Mouse (Mus musculus) heart, adult 2 months (tissue): ENCODE measurements around the gene Gm37419. TPM values are rescaled to one million over a fixed set of nuclear protein-coding genes. Genes with fewer than 3 reads are reported as not detected.

Experiments used
- DNase-seq, 2 experiments: peaks; one replicate each; pipeline ENCODE4 v3.0.0; 2021
- H3K27ac ChIP-seq: fragments of 200-600 bp; 2 replicates; pipeline ENCODE4 v1.8.1; 2022
- H3K27me3 ChIP-seq: fragments of 200-500 bp; 2 replicates; pipeline ENCODE4 v1.6.1; 2012; ENCODE audit warnings: mild to moderate bottlenecking, low read length, inconsistent platforms, mixed read lengths; ENCODE audit not compliant: control insufficient read depth, insufficient read depth
- H3K36me3 ChIP-seq: fragments of 200-500 bp; 2 replicates; pipeline ENCODE4 v1.6.1; 2012; ENCODE audit warnings: low read length, inconsistent platforms; ENCODE audit not compliant: control insufficient read depth, insufficient read depth
- H3K4me1 ChIP-seq: fragments of 200-500 bp; 2 replicates; pipeline ENCODE4 v1.6.1; 2011; ENCODE audit warnings: low read length; ENCODE audit not compliant: control insufficient read depth, insufficient read depth
- H3K4me3 ChIP-seq: fragments of 200-600 bp; 2 replicates; pipeline ENCODE4 v1.8.1; 2022
- H3K79me2 ChIP-seq: fragments of 200-500 bp; replicated peaks from 2 replicates; pipeline ENCODE4 v1.6.1; 2012; ENCODE audit warnings: mild to moderate bottlenecking, inconsistent platforms, low read length, moderate library complexity, mixed read lengths; ENCODE audit not compliant: control insufficient read depth, insufficient read depth
- H3K9ac ChIP-seq: fragments of 200-500 bp; 2 replicates; pipeline ENCODE4 v1.6.1; 2012; ENCODE audit warnings: low read depth, mild to moderate bottlenecking, control low read depth, inconsistent platforms, low read length, mixed read lengths
- CTCF ChIP-seq: fragments of 200-600 bp; IDR thresholded peaks from 2 replicates; pipeline ENCODE4 v1.8.1; 2022; ENCODE audit warnings: antibody characterized with exemption, mild to moderate bottlenecking, moderate library complexity
- EP300 ChIP-seq: fragments of 200-500 bp; IDR thresholded peaks from 2 replicates; pipeline ENCODE4 v1.6.1; 2011; ENCODE audit warnings: low read depth, low read length, control low read depth; ENCODE audit not compliant: insufficient read depth
- POLR2A ChIP-seq: fragments of 200-500 bp; IDR thresholded peaks from 2 replicates; pipeline ENCODE4 v1.6.1; 2011; ENCODE audit warnings: mild to moderate bottlenecking, low read depth, low read length, control low read depth; ENCODE audit not compliant: insufficient read depth
- WGBS: fragments of 180-500 bp; shearing (Covaris S2); methylation state at CpG from one replicate; pipeline ENCODE4 v1.1.7; 2018; 5-methylcytosine and 5-hydroxymethylcytosine counted together
- intact Hi-C: fragments of 180-260 bp; cut with DNase I; formaldehyde crosslinking; loops from one replicate; pipeline ENCODE4 v1.15.1; 2025
- polyA plus RNA-seq: library from polyadenylated mRNA; depleted of rRNA; stranded (reverse); fragments of >200 nt; gene quantifications from 2 replicates; pipeline ENCODE4 v1.2.3, GENCODE M21; 2012
- total RNA-seq, 2 experiments: library from RNA; stranded (reverse); gene quantifications; 2 replicates each; pipeline ENCODE4 v1.2.3; 2021

The Gm37419 gene
- total and polyA plus RNA-seq, 3 experiments: not detected

DNA sequence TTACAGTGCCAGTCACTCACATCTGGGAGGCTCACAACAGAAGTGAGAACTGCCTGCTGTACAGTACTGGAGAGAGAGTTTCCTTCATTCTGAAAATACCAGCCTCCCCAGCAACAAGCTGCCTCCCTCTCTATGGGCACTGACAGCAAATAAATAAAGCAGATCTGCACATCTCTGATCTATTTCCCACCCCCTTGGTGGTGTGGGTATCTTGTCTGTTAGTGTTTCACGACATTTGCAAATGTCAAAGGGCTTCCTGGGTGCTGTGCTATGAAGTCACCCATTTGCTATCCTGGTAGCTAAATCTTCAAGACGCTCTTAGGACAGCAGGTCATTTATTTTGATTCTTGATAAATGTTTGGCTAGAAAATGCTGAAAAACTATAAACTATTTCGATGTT, 8.9 kb downstream of the Gm37419 start:
- no peak overlapping the region for H3K9ac ChIP-seq
- no peaks in the 10 kb centered on the region; the same call in 1 of the 2 replicates for H3K36me3 ChIP-seq
- intact Hi-C loops: no loop called here
- H3K4me3 ChIP-seq: no peak overlapping the region
- 77% methylated on average over 3 of the region's 3 CpGs for WGBS
- no peaks in the 10 kb centered on the region for H3K79me2 ChIP-seq
- peaks cover 4% of the 10 kb centered on the region for H3K4me1 ChIP-seq
- H3K27me3 ChIP-seq: no peaks in the 10 kb centered on the region
- DNase-seq: no peak
- H3K27ac ChIP-seq: no peak overlapping the region
- TF ChIP-seq CTCF: no peak
- no peak for TF ChIP-seq EP300
- TF ChIP-seq POLR2A: no peak

DNA sequence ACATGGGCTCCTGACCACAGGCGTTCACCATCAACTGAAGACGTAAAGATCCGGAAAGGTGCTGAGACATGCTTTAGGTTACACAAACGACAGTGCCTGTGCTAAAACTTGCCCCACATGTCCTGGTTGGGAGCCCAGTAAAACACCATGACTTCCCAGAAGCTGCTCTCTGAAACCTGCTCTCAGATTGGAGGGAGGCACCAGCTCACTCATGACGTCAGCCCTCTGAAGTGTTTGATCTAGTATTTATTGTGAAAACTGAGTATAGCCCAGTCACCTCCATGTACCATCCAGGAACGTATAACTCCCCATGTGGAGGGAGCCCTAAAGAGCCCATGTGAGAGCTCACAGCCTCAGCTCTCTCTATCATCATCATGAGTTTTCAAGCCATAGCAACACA, 9.6 kb downstream of the Gm37419 start:
- DNase-seq: no peak
- no peaks in the 10 kb centered on the region; the same call in 1 of the 2 replicates for H3K36me3 ChIP-seq
- H3K27ac ChIP-seq: no peak overlapping the region
- WGBS: 87% methylated on average over 6 of the region's 6 CpGs
- TF ChIP-seq POLR2A (no peak), CTCF (no peak), EP300 (no peak)
- no peaks in the 10 kb centered on the region for H3K27me3 ChIP-seq
- H3K4me3 ChIP-seq: no peak overlapping the region
- no peak overlapping the region for H3K9ac ChIP-seq
- H3K4me1 ChIP-seq: peaks cover 4% of the 10 kb centered on the region
- no peaks in the 10 kb centered on the region for H3K79me2 ChIP-seq
- intact Hi-C loops: no loop called here

DNA sequence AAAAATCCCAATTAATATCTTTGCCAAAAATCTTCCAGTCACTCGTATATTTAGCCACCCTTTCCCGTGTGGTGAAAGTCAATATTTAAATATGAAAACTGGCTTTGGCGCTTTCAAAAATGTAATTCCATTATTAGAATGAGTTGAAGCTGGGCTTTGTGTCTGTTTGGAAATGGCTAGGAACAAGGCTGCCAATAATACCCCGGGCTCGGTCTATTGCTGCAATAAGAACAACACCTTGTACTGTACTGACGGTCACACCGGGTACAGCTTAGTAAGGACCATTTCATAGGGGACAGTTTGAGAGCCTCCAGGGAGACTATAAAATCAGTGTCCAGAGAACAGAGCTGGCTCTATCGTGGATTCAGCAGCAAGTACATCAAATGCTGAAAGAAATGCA, 17.6 kb downstream of the Gm37419 start:
- TF ChIP-seq POLR2A (no peak), EP300 (no peak), CTCF (no peak)
- no peak for DNase-seq
- Histone ChIP-seq H3K4me3 (no peak overlapping the region), H3K27ac (no peak overlapping the region), H3K27me3 (no peaks in the 10 kb centered on the region), H3K79me2 (no peaks in the 10 kb centered on the region), H3K36me3 (no peaks in the 10 kb centered on the region), H3K4me1 (no peaks in the 10 kb centered on the region), H3K9ac (no peak overlapping the region)
- 79% methylated on average over 8 of the region's 8 CpGs for WGBS
- intact Hi-C loops: no loop called here

DNA sequence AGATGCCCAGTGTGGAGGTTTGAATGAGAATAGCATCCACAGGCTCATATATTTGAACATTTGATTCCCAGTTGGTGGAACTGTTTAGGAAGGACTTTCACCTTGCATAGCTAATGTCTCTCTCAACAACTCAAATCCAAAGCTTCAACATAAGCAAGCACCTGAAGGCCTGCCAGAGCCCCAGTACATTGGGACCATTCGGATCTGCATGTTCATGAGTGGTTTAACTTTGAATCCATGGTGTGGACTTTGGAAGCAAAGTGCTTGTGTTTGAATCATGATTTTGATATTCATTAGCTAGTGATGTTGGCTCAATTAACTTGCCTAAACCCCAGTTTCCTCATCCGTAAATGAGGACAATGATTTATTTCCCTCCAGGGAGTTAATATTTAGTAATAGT, 21.6 kb downstream of the Gm37419 start:
- intact Hi-C loops: no loop called here
- no peaks in the 10 kb centered on the region for H3K27me3 ChIP-seq
- no peak overlapping the region for H3K4me3 ChIP-seq
- no peaks in the 10 kb centered on the region for H3K36me3 ChIP-seq
- H3K27ac ChIP-seq: no peak overlapping the region
- H3K79me2 ChIP-seq: no peaks in the 10 kb centered on the region
- no peak for TF ChIP-seq POLR2A
- no peak for TF ChIP-seq CTCF
- no peak for TF ChIP-seq EP300
- H3K4me1 ChIP-seq: no peaks in the 10 kb centered on the region
- 93% methylated on average over 2 of the region's 2 CpGs for WGBS
- no peak overlapping the region for H3K9ac ChIP-seq
- DNase-seq: no peak

DNA sequence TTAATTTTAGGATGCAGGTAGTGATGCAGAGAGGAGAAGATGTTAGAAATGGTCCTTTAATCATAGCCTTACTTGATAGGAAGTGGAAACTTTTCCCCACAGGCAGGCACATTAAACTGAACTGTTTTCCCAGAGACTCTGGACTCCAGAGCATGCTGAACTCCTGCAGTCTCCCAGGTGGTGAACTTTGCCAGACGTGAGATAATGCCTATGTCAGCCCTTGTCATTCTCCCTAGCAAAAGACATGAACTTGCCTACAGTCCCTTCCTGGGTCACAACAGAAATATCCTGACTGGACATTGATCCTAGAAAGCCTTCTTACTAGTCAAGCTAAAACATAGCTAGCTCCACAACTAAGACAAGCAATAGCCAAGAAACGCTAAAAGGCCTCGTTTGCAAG, 23.0 kb downstream of the Gm37419 start:
- intact Hi-C loops: no loop called here
- Histone ChIP-seq H3K27ac (no peak overlapping the region), H3K27me3 (no peaks in the 10 kb centered on the region), H3K4me1 (no peaks in the 10 kb centered on the region), H3K9ac (no peak overlapping the region), H3K4me3 (no peak overlapping the region), H3K36me3 (no peaks in the 10 kb centered on the region), H3K79me2 (no peaks in the 10 kb centered on the region)
- TF ChIP-seq CTCF: no peak
- no peak for TF ChIP-seq POLR2A
- no peak for TF ChIP-seq EP300
- WGBS: 76% methylated on average over 3 of the region's 3 CpGs
- DNase-seq: no peak

DNA sequence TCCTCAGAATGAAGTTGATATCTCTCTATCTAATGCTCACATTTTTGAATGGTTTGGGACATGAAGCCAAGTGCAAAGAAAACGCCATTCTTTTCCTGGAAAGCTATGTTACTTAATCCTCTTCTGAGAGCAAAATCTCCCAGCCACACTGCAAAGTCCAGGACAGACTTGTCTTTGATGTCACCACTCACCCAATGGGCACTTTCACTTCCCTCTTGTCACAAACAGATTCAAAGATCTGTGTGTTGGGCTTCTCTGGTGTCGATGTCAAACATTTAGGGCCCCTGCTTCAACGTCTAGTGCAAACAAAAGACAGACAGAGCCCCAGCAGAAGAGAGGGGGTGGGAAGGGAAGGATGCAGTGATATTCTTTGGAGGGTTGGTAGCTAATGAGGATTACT, 23.8 kb downstream of the Gm37419 start:
- 44% methylated on average over 3 of the region's 3 CpGs for WGBS

More for the DNA sequence above, 23.8 kb downstream of the Gm37419 start:
- no peak overlapping the region for H3K27ac ChIP-seq
- H3K36me3 ChIP-seq: no peaks in the 10 kb centered on the region
- TF ChIP-seq POLR2A (no peak), EP300 (no peak), CTCF (no peak)
- H3K4me3 ChIP-seq: no peak overlapping the region
- intact Hi-C loops: no loop called here
- DNase-seq: no peak
- no peaks in the 10 kb centered on the region for H3K4me1 ChIP-seq
- H3K27me3 ChIP-seq: no peaks in the 10 kb centered on the region
- H3K9ac ChIP-seq: no peak overlapping the region
- H3K79me2 ChIP-seq: no peaks in the 10 kb centered on the region
